Mouse (Mus musculus) thymus, adult 2 months (tissue): ENCODE data around the gene Cox16. TPM values are rescaled to one million over a fixed set of nuclear protein-coding genes. Genes with fewer than 3 reads are reported as not detected.
"Not testable (repeated sequence)": the region's sequence is repeated elsewhere in the genome, so short reads cannot be mapped to it uniquely, and the experiment has no call there.

ENCODE experiments used
- DNase-seq: peaks from one replicate; pipeline ENCODE4 v3.0.0; 2021
- H3K27ac ChIP-seq: fragments of 200-500 bp; 2 replicates; pipeline ENCODE4 v1.5.1; 2012; ENCODE audit warnings: low read length, control low read depth; ENCODE audit not compliant: control insufficient read depth, insufficient read depth
- H3K27me3 ChIP-seq: fragments of 200-500 bp; 2 replicates; pipeline ENCODE4 v1.6.1; 2012; ENCODE audit warnings: mild to moderate bottlenecking, low read length, moderate library complexity, mixed read lengths; ENCODE audit not compliant: control insufficient read depth, insufficient read depth
- H3K36me3 ChIP-seq: fragments of 200-500 bp; 2 replicates; pipeline ENCODE4 v1.6.1; 2012; ENCODE audit warnings: mild to moderate bottlenecking, low read length, moderate library complexity; ENCODE audit not compliant: control insufficient read depth, insufficient read depth
- H3K4me1 ChIP-seq: fragments of 200-500 bp; replicated peaks from 2 replicates; pipeline ENCODE4 v1.6.1; 2012; ENCODE audit warnings: low read length; ENCODE audit not compliant: control insufficient read depth, insufficient read depth
- H3K4me3 ChIP-seq: fragments of 200-500 bp; 2 replicates; pipeline ENCODE4 v1.5.1; 2012; ENCODE audit warnings: mild to moderate bottlenecking, low read length, control low read depth, moderate library complexity; ENCODE audit not compliant: control insufficient read depth, insufficient read depth
- CTCF ChIP-seq: fragments of 200-500 bp; IDR thresholded peaks from 2 replicates; pipeline ENCODE4 v1.5.1; 2012; ENCODE audit warnings: mild to moderate bottlenecking, control low read depth, low read length, moderate library complexity, borderline replicate concordance; ENCODE audit not compliant: control insufficient read depth, poor library complexity, insufficient read depth; ENCODE audit errors: extremely low read depth
- POLR2A ChIP-seq: fragments of 200-500 bp; IDR thresholded peaks from 2 replicates; pipeline ENCODE4 v1.6.1; 2012; ENCODE audit warnings: mild to moderate bottlenecking, low read length, control low read depth, moderate library complexity; ENCODE audit not compliant: control insufficient read depth, poor library complexity, insufficient read depth; ENCODE audit errors: extremely low read depth
- WGBS: fragments of 180-500 bp; shearing (Covaris S2); methylation state at CpG from one replicate; pipeline ENCODE4 v1.1.7; 2018; 5-methylcytosine and 5-hydroxymethylcytosine counted together
- polyA plus RNA-seq: library from polyadenylated mRNA; depleted of rRNA; stranded (reverse); fragments of >200 nt; gene quantifications from 2 replicates; pipeline ENCODE4 v1.2.3, GENCODE M21; 2012

Cox16 gene
- polyA plus RNA-seq, 1 experiment = 106 TPM

GRCm38 (mm10) chr12:81408966-81409365 is 76.0 kb downstream of the Cox16 start:
- no peaks in the 10 kb centered on the region for H3K27me3 ChIP-seq
- TF ChIP-seq CTCF (no peak), POLR2A (no peak)
- H3K4me1 ChIP-seq = no peaks in the 10 kb centered on the region
- H3K36me3 ChIP-seq = no peaks in the 10 kb centered on the region
- DNase-seq = no peak
- H3K27ac ChIP-seq = no peak overlapping the region
- no peak overlapping the region for H3K4me3 ChIP-seq
- 96% methylated on average over 3 of the region's 3 CpGs for WGBS

DNA sequence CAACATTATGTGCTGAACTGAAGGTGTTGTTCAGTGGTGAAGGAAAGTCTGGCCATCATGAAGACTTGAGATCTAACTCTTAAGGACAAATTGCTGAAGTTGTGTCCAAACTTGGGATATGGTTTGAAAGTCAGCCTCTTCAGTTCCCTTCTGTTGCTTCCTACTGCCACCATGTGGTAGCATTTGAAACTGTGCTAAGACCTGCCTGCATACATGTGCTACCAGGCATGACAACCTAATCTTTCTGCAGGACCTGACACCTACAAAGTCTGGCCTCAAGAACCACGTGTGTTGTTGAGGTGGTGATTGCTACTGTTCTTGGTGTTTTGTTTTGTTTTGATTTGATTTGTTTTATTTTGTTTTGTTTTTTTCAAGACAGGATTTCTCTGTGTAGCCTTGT is 82.7 kb downstream of the Cox16 start:
- Histone ChIP-seq H3K4me3 (no peak overlapping the region), H3K27me3 (no peaks in the 10 kb centered on the region), H3K27ac (no peak overlapping the region), H3K4me1 (no peaks in the 10 kb centered on the region), H3K36me3 (no peaks in the 10 kb centered on the region)
- no peak for TF ChIP-seq CTCF
- WGBS = 33% methylated on average over 1 of the region's 1 CpGs
- peak; percentile 53 for DNase-seq

DNA sequence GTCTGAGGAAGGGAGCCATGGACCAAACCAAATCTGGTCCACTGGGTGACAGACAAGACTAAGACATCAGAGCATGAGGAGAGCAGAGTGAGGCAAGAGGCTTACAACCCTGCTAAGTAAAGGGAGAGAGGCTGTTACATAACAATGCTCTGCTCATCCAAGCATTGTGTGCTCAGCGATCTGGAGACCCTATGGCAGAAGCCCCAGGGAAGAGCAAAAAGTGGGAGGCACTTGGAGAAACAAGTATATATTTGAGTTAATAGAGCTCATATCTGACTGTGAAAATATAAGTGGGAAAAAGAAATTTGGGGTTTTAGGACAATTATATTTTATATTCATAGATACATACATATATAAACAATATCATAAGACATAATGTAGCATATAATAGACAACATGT is 105.6 kb downstream of the Cox16 start, which contains the start of gene Gm4787:
Gene Gm4787, minus strand, starts transcription at position 101 of the 400 bp plus-strand sequence.
- 97% methylated on average over 1 of the region's 1 CpGs for WGBS
- not testable (repeated sequence) for H3K27me3 ChIP-seq, H3K4me3 ChIP-seq, DNase-seq, H3K36me3 ChIP-seq, H3K27ac ChIP-seq, H3K4me1 ChIP-seq

GRCm38 (mm10) chr12:81333841-81334240 is 151.1 kb downstream of the Cox16 start:
- TF ChIP-seq POLR2A (no peak), CTCF (no peak)
- Histone ChIP-seq H3K4me1 (no peaks in the 10 kb centered on the region), H3K36me3 (no peaks in the 10 kb centered on the region), H3K4me3 (no peak overlapping the region), H3K27me3 (peaks cover 8% of the 10 kb centered on the region; the same call in 1 of the 2 replicates), H3K27ac (no peak overlapping the region)
- WGBS = 80% methylated on average over 5 of the region's 5 CpGs
- DNase-seq = no peak

- Histone ChIP-seq H3K27ac (no peak within 1 kb of the TSS), H3K4me1 (no peaks in the 10 kb centered on the region), H3K36me3 (no peaks in the 10 kb centered on the region), H3K4me3 (no peak within 1 kb of the TSS), H3K27me3 (peaks cover 8% of the 10 kb centered on the region; the same call in 1 of the 2 replicates)
- no peak for TF ChIP-seq POLR2A
- no peak for TF ChIP-seq CTCF
- no peak for DNase-seq
- 5% methylated on average over 47 of the region's 47 CpGs for WGBS
Observed at GRCm38 (mm10) chr12:81332875-81333421, 152.0 kb downstream of the Cox16 start, which contains the start of gene Slc8a3. Gene Slc8a3 (minus strand): TSS chr12:81333180.

GRCm38 (mm10) chr12:81331937-81332874 is 152.7 kb downstream of the Cox16 start:
- Histone ChIP-seq H3K27me3 (peaks cover 8% of the 10 kb centered on the region; the same call in 1 of the 2 replicates), H3K27ac (no peak overlapping the region), H3K4me1 (no peaks in the 10 kb centered on the region), H3K36me3 (no peaks in the 10 kb centered on the region), H3K4me3 (no peak overlapping the region)
- no peak for DNase-seq
- WGBS = 5% methylated on average over 46 of the region's 54 CpGs
- TF ChIP-seq POLR2A (no peak), CTCF (no peak)

- H3K27ac ChIP-seq = no peak overlapping the region
- WGBS = 61% methylated on average over 5 of the region's 5 CpGs
- H3K36me3 ChIP-seq = no peaks in the 10 kb centered on the region
- no peak overlapping the region for H3K4me3 ChIP-seq
- TF ChIP-seq CTCF (no peak), POLR2A (no peak)
- H3K27me3 ChIP-seq = peaks cover 8% of the 10 kb centered on the region; the same call in 1 of the 2 replicates
- no peak for DNase-seq
- no peaks in the 10 kb centered on the region for H3K4me1 ChIP-seq
Observed at GRCm38 (mm10) chr12:81331046-81331638, 153.8 kb downstream of the Cox16 start.
